Mouse (Mus musculus): Measurements from ENCODE around the gene Gadd45g. TPM values are rescaled to one million over a fixed set of nuclear protein-coding genes. Genes with fewer than 3 reads are reported as not detected.
"Not testable (repeated sequence)": the region's sequence is repeated elsewhere in the genome, so short reads cannot be mapped to it uniquely, and the experiment has no call there.

Gene Gadd45g
- polyA plus RNA-seq, 2 experiments from 2014 or later = 19.4 to 27.4 TPM

DNA sequence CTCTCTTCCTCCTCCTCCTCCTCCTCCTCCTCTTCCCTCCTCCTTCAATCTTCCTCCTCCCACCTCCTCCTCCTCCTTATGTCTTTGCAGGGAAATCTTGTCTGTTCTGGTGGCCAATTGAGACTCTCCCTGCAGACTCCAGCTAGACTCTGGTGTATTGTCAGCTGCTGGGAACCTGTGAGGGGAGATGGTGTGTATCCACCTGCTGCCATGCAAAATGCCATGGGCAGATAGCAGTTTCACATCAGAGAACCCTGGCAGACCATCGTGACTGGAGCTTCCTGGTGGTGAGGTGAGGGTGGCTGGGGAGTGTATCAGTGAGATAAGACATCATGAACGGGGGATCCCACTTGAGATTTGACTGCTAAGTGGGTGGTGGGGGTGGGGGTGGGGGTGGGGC is 12.0 kb upstream of the Gadd45g start:
- no peak for ATAC-seq

DNA sequence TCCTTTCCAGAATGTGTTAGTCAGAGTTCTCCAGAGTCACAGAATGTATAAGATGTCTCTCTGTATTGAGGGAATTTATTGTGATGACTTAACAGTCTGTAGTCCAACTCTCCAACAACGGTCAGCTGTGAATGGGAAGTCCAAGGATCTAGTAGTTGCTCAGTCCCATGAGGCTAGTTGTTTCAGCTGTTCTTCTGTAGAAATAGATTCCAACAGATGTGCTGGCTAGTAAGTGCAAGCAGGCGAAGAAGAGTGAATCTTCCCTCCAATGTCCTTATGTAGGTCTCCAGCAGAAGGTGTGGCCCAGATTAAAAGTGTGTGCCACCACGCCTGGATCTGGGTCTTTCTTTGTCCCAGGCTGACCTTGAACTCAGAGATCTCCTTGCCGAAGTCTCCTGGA is 11.3 kb upstream of the Gadd45g start:
- not testable (repeated sequence) for ATAC-seq

DNA sequence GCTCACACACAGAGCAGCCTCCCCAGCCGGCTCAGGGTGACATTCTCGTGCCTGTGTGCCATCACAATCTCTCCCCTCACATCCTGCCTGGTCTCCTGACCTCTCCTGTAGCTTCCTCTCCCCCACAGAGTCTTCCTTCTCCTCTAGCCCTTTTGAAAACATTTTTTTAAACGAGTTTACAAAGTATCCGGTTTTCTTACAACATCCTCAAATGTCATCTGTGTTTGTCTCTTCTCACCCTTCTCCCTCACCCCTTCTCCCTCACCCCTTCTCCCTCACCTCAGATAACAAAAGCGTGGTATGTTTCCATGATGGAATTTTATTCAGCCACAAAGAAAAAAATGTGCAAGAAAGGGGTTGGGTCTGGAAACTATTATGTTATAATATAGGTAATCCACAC is 9.1 kb upstream of the Gadd45g start:
- no peak for ATAC-seq

DNA sequence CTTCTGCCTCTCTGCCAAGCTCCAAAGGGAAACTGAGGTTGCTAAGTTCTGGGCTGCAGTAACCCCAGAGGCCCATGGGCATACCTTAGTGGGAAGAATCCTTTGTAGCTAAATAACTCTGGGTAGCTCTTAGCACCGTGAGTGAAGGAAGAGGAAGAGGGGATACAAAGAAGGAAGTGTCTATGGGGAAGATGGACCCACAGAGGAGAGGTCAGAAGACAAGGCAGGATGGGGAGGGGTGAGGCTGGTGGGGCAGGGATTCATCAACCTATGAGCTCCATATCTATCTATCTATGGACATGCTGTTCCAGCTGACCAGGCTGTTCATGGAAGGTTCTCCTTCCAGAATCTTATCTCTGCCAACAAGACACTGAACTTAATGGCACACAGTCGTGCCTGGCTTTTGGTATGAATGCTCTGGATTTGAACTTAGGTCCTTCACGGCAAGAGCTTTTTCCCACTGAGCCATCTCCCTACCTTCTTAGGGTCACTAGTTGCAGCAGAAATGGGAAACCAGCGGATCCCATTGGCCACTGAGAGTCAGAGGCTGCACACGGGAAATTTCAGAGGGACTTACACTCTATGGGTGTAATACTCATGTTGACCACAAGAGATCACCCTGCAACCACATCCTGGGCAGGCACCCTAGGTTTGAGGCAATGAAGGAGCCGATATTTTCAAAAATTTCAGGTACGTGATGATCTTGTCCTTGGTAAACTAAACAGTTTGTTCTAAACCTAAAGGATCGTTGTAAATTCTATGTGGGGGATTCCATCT is 7.0 kb upstream of the Gadd45g start:
- ATAC-seq = peak; percentile 77

DNA sequence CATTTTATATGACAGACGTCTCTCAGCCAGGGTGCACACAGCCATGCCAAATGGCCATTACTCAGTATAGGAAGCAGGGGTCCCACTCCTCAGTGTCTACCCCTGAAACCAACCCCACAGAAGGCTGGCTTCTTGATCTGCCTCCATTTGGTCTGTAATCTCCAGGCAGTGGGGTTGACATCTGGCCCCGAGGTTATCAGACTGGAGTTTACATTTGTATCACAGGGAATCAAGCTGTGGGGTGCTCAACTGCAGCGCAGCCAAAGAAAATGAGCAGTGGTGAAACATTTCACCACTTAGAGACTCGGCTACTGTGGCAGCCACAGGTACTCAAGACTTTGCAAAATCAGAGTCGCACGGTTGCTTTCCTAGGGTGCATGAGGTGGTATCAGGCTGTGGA is 5.8 kb upstream of the Gadd45g start:
- no peak for ATAC-seq

DNA sequence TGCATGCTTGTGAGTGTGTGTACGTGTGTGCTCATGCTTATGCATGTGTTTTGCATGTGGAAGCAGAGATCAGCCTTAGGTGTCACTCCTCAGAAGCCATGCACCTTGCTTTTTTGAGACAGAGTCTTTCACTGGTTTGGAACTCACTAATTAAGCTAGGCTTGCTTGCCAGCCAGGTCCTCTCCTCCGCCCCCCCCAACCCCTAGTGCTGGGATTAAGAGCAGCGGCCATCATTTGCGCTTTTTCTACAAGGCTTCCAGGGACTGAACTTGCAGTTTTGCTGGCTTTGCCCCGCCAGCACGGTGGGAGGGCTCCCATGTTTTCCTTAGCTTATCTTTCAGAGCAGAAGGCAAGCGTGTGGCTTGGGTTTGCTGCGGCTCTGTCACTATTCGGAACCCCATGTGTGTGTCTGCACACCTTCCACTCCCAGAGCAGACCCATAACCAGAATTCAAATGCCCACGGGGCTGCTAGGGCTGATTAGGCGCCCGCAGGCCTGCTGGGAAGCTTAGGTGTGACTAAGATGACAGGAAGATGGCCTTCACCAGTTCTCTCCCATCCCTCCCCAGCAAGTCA is 4.8 kb upstream of the Gadd45g start:
- no peak for ATAC-seq

DNA sequence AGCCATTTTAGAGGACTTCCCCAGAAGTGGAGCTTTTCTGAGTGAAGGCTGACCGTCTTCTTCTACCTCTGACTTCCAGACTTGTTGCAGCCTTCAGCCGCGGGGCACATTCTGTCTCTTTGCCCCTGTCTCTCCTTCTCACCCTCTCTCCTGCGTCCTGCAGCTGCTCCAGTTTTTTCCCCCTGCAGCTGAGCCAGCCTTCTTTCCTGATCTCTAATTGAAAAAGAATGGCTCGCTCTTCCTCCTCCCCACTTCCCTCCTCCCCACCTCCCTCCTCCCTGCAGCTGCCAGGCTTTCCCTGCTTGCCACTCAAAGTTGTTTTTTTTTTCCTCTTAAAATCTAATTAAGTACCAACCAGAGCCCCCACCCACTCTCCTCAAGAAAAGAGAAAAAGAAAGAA is 4.3 kb upstream of the Gadd45g start:
- ATAC-seq = no peak

DNA sequence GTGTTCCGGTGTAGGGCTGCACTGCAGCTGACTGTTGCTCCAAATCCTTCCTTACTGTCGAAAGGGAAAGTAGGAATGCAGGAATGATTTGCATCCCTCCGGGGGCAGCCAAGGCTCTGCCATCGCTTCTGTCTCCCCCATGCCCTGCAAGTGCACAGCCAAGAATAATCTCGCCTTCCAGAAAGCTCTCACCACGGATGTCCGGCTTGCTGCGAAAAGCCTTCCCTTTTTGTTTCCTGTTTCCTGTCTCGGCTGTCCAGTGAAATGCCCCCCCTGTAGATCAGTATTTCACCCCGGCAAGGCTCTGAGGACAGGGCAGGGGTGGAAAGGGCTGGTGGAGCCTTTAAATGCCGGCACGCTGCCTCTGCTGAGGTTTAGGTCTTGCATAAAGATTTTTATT is 3.7 kb upstream of the Gadd45g start:
- no peak for ATAC-seq

DNA sequence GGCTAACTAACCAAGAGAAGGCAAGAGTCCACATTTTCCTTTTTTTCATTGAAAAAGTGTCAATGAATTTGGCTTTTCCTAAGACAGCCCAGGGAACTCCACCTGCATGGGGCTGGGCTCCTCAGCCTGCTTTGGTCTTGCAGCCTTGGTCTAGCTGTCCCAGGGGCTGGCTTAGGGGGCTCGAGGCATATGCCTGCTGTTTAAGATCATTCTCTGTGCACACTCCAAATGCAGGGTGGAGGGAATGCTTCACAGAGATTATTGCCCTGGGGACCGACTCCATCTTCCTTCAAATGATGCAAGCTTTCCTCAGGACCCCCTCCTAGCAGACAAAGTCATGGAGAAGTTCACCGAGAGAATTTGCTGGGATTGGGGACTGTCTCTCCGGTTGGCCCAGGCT is 3.2 kb upstream of the Gadd45g start:
- no peak for ATAC-seq

DNA sequence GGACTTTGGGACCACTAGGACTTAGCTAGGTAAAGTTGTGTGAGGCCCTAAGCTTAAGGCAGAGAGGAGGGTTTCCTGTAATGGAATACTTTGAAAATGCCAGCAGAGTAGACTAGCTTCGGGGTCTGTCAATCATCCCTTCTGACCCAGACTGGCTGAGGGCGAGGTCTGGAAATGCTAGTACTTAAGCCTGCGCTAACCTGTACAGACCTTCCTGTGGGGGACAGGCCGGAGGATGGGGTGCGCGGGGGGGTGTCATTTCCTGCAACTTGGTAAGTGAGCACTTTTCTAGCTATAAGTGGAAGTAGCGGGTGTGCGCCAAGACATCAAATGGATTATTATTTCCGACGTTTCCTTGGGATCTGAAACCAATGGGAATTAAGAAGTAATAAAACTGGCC is 2.4 kb upstream of the Gadd45g start:
- no peak for ATAC-seq

DNA sequence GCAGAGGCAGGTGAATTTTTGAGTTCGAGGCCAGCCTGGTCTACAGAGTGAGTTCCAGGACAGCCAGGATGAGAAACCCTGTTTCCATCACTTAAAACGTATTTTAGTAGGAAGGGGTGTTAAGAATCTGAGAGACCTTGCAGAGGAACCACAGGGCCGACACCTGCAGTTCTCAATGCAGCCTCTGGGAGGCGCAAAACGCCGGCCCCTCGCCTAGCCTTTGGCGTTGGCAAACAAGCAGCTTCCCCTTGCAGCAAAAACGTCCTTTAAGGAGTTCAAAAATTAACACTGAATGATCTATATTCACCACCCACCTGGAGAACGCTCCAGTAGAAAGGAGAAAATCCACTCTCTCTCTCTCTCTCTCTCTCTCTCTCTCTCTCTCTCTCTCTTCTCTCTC is 1.8 kb upstream of the Gadd45g start:
- ATAC-seq = no peak

DNA sequence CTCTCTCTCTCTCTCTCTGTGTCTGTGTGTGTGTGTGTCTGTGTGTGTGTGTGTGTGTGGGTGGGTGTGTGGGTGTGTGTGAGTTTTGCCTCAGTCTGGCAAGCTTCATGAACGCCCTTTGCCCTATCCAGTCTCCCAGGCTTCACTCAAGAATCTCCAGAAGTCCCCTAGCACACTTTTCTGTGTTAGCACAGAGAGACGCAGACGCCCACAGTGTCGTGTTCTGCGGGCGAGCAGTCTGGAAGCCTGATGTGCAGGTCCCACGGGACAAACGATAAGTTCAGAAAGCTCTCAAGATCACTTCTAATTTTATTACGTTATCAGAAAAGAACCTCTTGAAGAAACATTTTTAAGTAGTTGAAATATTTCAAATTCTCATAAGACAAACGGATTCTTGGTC is 1.4 kb upstream of the Gadd45g start:
- no peak for ATAC-seq

DNA sequence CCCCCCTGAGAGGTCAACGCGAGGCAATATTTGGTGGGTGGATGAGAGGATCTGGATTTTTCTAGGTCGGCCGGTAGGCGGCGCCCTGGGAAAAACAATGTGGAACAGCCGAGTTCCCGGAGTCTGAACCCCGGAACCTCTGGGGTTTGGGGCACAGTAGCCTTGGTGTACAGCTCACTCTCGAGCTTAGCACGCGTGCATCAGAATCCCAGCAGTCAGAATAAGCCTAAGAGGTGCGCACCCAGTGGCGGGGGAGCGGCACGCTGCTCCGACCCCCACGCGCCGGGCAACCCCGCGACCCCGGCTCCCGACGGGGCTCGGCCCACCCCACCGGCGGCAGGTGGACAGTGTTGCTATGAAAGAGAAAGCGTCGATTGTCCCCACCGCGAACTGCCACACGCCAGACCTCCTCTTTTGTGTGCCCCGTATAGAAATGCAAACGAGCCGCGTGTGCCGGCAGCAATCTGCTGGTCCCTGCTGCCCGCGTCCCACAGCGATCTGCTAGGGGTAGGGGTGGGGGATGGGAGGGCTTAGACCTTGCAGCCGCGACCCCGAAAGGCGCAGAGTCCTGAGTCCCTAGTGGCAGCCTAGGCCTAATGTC is 787 bp upstream of the Gadd45g start:
- ATAC-seq = peak; percentile 18

DNA sequence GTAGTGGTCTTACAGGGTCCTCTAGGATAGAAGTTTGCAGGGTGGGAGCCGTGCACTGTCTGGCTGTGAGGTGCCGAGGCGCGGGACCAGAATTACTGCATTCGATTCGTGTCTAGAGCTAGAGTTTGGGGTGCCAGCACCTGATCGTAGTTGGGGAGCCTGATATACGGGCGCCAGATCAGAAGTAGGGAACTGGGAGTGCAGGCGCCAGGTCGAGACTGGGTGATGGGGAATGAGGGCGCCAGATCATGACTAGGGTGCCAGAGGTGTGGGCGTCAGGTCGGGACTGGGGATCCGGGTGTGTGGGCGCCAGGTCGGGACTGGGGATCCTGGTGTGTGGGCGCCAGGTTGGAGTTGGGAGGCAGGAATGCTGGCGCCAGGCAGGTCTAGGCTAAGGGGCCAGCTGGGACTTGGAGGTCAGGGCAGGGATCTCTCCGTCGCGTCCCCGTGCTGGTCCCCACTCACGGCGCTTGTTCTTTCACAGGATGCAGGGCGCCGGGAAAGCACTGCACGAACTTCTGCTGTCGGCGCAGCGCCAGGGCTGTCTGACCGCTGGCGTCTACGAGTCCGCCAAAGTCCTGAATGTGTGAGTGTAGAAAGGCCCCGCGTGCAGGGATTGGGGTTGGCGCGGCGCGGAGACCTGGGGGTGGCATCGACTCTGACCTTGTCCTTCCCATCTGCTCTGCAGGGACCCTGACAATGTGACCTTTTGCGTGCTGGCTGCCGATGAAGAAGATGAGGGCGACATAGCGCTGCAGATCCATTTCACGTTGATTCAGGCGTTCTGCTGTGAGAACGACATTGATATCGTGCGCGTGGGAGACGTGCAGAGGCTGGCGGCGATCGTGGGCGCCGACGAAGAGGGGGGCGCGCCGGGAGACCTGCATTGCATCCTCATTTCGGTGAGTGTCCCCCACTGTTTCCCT is 653 bp downstream of the Gadd45g start:
- ATAC-seq = no peak

DNA sequence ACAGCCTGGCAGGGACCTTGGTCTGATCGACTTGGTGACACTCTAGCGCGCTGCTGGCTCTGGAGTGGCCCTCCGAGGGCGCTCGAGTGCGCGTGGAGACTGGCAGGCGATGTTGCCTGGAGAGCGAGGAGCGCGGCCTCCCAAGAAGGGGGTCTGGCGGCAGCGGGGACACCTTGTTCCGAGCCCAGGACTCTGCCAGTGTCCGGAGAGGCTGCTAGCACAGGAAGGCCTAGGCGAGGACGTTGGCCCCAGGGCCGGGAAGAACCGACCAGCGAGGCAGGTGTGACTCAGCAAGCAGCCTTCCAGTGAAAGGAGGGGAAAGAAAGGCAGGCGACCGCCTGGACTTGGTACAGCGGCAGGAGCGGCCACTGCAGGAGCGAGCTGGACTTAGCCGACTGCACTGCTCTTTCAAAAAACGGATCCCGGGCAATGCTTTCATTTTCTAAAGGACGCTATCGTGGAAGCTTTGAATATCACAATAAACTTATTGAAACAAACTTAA is 1.6 kb downstream of the Gadd45g start:
- peak; percentile 14 for ATAC-seq

DNA sequence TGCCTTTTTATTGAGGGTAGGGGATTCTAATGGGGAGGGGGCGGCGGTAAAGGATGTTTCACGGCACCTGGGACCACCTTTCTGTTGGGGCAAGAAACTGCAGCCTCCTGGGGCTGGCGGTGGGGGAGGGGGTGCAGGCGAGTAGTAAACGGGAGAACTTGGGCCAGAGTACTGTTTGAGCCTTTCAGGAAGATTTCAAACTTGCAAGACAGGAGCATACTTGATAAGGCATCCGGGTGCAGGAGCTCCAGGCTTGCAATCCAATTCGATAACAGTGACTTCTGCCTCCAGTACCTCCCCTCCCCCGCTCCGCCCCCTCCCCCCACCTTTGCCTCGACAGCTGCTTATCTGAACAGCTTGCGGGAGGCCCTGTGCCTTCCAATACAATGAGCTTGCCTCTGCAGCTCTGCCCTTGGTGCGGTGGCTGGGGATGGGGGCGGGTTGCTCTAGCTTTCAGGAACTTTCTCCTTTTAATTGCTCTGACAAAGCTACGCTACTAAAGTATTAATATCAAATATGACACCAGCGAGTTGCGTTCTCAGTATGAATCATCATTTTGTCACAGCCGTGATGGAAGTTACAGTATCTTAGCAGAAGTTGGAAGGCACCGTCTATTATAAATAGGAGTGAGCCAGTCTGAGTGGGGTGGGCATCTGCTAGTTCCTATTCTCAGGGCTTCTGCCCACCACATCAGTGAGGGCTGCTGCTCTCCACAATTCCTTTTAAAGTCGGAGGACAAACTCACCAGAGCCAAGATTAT is 2.2 kb downstream of the Gadd45g start:
- no peak for ATAC-seq

DNA sequence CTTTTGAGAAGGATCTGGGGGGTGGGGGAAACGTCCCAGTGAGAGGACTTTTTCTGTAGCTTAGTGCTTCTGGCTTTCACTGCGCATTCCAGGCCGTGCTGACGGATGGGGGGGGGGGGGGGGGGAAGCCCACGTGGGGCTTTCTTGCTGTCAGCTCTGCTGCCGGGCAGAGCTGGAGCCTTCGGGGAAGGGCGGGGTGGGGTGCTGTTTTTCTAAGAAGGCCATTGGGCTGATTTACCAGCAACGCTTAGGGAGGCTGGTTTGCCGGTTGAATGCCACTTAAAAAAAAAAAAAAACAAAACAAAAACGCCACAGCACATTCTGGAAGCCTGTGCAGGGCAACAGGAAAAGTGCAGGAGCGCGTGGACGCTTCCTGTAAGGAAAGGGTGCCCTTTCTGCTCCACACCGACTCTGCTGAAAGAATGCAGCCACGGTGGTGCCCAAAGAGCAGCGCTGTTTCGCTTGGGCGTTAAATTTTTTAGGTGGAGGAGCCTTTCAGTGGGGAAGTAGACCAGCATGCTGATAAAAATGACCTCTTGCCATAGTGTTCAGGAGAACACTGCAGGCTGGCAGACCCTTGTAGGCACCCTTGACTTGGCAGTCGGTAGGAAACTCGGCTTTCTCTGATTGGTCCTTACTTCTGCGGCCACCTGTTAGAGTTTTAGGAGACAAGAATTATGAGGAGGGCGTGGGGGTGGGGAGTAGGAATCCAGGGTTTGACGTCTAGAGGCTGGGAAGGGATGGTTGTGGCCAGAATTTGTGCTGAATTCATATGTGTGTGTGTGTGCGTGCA is 3.0 kb downstream of the Gadd45g start:
- ATAC-seq = no peak

DNA sequence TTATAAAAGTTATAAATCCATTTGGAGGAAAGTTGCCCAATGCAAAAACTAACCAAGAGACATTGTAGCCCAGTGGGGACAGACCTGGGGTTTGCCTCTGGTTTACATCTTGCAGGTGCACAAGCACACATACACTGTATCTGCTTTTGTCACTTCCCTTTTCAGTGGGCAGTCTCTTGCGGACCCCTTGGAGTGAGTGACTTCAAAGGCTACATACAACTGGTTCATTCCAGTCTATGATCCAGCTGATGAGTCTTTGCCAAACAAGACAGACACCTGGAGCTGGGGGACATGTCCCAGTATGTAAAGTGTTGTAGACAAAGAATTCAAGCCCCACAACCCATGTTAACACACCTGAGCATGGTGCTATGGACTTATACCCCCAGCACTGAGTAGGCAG is 4.1 kb downstream of the Gadd45g start:
- no peak for ATAC-seq

DNA sequence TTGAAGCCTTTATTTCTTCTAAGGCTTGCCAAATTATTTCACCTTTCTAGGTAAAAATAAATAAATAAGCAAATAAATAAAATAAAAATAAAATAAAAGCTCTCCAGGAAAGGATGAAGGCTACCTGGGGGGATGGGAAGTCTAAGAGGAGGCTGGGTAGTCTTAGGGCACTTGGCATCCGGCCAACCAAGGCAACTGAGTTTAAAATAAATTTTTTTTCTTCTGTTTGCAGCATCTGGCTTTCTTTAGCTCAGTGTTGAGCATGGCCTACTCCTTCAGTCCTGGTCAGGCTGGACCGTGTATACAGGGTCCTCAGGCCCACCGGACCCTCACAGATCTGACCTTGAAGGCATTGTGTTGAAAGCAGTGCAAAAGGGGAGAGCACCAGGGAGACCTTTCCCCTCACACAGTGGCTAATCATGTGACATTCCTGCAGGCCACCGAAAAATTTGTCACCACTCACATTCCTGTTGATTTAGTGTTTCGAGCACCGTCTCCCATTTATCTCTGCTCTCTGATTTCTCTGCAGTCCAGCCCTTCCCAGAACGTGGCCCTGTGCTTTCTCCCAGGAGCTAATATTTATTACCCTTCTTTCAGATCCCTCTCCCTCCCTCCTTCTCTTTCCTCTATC is 6.2 kb downstream of the Gadd45g start:
- no peak for ATAC-seq

DNA sequence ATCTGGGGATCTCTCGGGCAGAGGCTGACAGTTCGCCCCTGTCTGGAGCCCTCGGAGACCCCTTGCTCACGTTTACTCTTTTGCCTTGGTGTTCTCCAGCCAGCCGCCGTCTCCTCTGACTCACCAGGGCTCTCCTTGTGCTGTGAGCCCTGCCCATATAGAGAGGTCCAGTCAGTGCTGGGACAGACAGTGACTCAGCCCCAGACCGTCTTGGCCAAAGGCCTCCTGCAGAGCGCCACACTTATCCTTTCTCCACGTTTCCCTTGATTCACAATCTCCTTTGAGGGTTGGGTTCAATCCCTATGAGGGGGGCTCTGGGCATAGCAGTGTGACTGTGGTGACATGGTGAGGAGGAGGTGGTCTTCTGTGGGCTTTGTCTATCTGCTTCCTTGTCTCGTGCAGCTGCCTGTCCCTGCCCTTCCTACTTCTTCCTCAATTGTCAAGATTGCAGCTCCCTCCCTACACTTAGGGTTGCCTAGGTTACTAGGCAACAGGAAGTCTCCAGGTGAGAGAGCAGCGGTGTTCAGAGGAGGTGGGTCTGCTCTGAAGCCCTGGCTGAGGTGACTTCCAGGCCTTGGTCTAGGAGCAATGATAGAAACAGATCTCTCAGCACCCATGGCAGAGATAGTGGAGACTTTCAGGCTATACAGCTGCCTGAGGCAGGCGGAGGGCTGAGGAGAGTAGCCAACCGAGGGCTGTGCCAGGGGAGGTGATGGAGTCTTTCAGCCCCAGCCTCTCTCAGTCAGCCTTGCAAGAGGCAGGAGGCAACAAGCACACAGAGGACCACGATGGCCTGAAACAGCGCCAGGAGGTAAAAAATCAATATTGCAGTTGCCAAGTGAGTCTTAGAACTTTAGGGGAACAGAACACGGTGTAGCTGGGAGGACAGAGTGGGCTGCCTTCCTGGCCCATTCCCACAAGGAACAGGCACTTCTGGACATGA is 7.1 kb downstream of the Gadd45g start:
- ATAC-seq = no peak
